Mouse (Mus musculus): ENCODE measurements around the gene Mrpl53. TPM values are rescaled to one million over a fixed set of nuclear protein-coding genes. Genes with fewer than 3 reads are reported as not detected.
A peak's percentile ranks its signal among the peaks of the same experiment; 100 is the strongest.

The Mrpl53 gene
- polyA plus RNA-seq, 2 experiments, result 56.6 to 87.4 TPM

GRCm38 (mm10) chr6:83117165-83117438 is 8.3 kb downstream of the Mrpl53 start:
- DNase-seq (ENCODE audit: low read depth in 3 of 3, low spot score in 3 of 3) (no peak), ATAC-seq (ENCODE audit: insufficient read depth) (no peak)
- no peaks in the 10 kb centered on the region for H3K9me3 ChIP-seq (ENCODE audit: control insufficient read depth, low read length)
- H3K4me2 ChIP-seq (ENCODE audit: low read depth), result peak overlapping the region; percentile 95; the same call in 1 of the 2 replicates
- no peak overlapping the region for H3K27ac ChIP-seq
- H3K4me1 ChIP-seq (replicated peaks; ENCODE audit: control insufficient read depth in 2 of 2, insufficient read depth in 2 of 2, low read length in 1 of 2), result peaks cover 17 to 20% of the 10 kb centered on the region in 2 experiments
- H3K36me3 ChIP-seq (replicated peaks; ENCODE audit: control insufficient read depth, insufficient read depth, low read depth), result peaks cover 4% of the 10 kb centered on the region
- TF ChIP-seq CTCF (IDR thresholded peaks at IDR 0.05; ENCODE audit: low read depth), result no peak
- TF ChIP-seq EP300 (IDR thresholded peaks at IDR 0.05; ENCODE audit: low read depth), result no peak
- H3K27me3 ChIP-seq (ENCODE audit: control insufficient read depth, insufficient read depth, low read length), result no peaks in the 10 kb centered on the region
- H3K9ac ChIP-seq (replicated peaks), result no peak overlapping the region
- H3K4me3 ChIP-seq (ENCODE audit: insufficient read depth in 1 of 2, low read depth in 2 of 2, low read length in 2 of 2), result no peak overlapping the region
- 76% methylated on average over 4 of the region's 4 CpGs for WGBS (ENCODE audit: insufficient replicate concordance)

- 84% methylated on average over 13 of the region's 13 CpGs for WGBS (ENCODE audit: insufficient replicate concordance)
- Histone ChIP-seq H3K36me3 (replicated peaks; ENCODE audit: control insufficient read depth, insufficient read depth, low read depth) (peaks cover 4% of the 10 kb centered on the region), H3K27me3 (ENCODE audit: control insufficient read depth, insufficient read depth, low read length) (no peaks in the 10 kb centered on the region), H3K4me2 (ENCODE audit: low read depth) (no peak overlapping the region), H3K4me3 (ENCODE audit: insufficient read depth in 1 of 2, low read depth in 2 of 2, low read length in 2 of 2) (no peak overlapping the region), H3K4me1 (replicated peaks; ENCODE audit: control insufficient read depth in 2 of 2, insufficient read depth in 2 of 2, low read length in 1 of 2) (peaks cover 18 to 24% of the 10 kb centered on the region in 2 experiments), H3K9ac (replicated peaks) (no peak overlapping the region), H3K9me3 (ENCODE audit: control insufficient read depth, low read length) (no peaks in the 10 kb centered on the region), H3K27ac (no peak overlapping the region)
- TF ChIP-seq CTCF (IDR thresholded peaks at IDR 0.05; ENCODE audit: low read depth) (no peak), EP300 (IDR thresholded peaks at IDR 0.05; ENCODE audit: low read depth) (no peak)
- no peak for DNase-seq (ENCODE audit: low read depth in 3 of 3, low spot score in 3 of 3)
- ATAC-seq (ENCODE audit: insufficient read depth), result no peak
Measured at GRCm38 (mm10) chr6:83117616-83118015, 8.8 kb downstream of the Mrpl53 start.

- no peak overlapping the region for H3K9ac ChIP-seq (replicated peaks)
- no peak overlapping the region for H3K27ac ChIP-seq
- H3K27me3 ChIP-seq (ENCODE audit: control insufficient read depth, insufficient read depth, low read length), result no peaks in the 10 kb centered on the region
- no peak overlapping the region for H3K4me3 ChIP-seq (ENCODE audit: insufficient read depth in 1 of 2, low read depth in 2 of 2, low read length in 2 of 2)
- TF ChIP-seq EP300 (IDR thresholded peaks at IDR 0.05; ENCODE audit: low read depth) (no peak), CTCF (IDR thresholded peaks at IDR 0.05; ENCODE audit: low read depth) (no peak)
- WGBS (ENCODE audit: insufficient replicate concordance), result 79% methylated on average over 11 of the region's 11 CpGs
- H3K4me2 ChIP-seq (ENCODE audit: low read depth), result no peak overlapping the region
- H3K9me3 ChIP-seq (ENCODE audit: control insufficient read depth, low read length), result no peaks in the 10 kb centered on the region
- peaks cover 4% of the 10 kb centered on the region for H3K36me3 ChIP-seq (replicated peaks; ENCODE audit: control insufficient read depth, insufficient read depth, low read depth)
- no peak for ATAC-seq (ENCODE audit: insufficient read depth)
- DNase-seq (ENCODE audit: low read depth in 3 of 3, low spot score in 3 of 3), result no peak
- H3K4me1 ChIP-seq (replicated peaks; ENCODE audit: control insufficient read depth in 2 of 2, insufficient read depth in 2 of 2, low read length in 1 of 2), result peaks cover 22 to 27% of the 10 kb centered on the region in 2 experiments
Measured at GRCm38 (mm10) chr6:83118369-83118768, 9.5 kb downstream of the Mrpl53 start.

- peaks cover 4% of the 10 kb centered on the region for H3K36me3 ChIP-seq (replicated peaks; ENCODE audit: control insufficient read depth, insufficient read depth, low read depth)
- H3K4me1 ChIP-seq (replicated peaks; ENCODE audit: control insufficient read depth in 2 of 2, insufficient read depth in 2 of 2, low read length in 1 of 2), result peaks cover 22 to 32% of the 10 kb centered on the region in 2 experiments
- TF ChIP-seq EP300 (IDR thresholded peaks at IDR 0.05; ENCODE audit: low read depth) (no peak), CTCF (IDR thresholded peaks at IDR 0.05; ENCODE audit: low read depth) (no peak)
- H3K27me3 ChIP-seq (ENCODE audit: control insufficient read depth, insufficient read depth, low read length), result no peaks in the 10 kb centered on the region
- no peak overlapping the region for H3K4me3 ChIP-seq (ENCODE audit: insufficient read depth in 1 of 2, low read depth in 2 of 2, low read length in 2 of 2)
- ATAC-seq (ENCODE audit: insufficient read depth) (no peak), DNase-seq (ENCODE audit: low read depth in 3 of 3, low spot score in 3 of 3) (no peak)
- no peak overlapping the region for H3K9ac ChIP-seq (replicated peaks)
- 63% methylated on average over 14 of the region's 14 CpGs for WGBS (ENCODE audit: insufficient replicate concordance)
- H3K9me3 ChIP-seq (ENCODE audit: control insufficient read depth, low read length), result no peaks in the 10 kb centered on the region
- H3K4me2 ChIP-seq (ENCODE audit: low read depth), result no peak overlapping the region; the same call in 1 of the 2 replicates
- no peak overlapping the region for H3K27ac ChIP-seq
Measured at GRCm38 (mm10) chr6:83118825-83119733, 10.2 kb downstream of the Mrpl53 start.

GRCm38 (mm10) chr6:83119734-83120051 is 10.9 kb downstream of the Mrpl53 start:
- H3K9me3 ChIP-seq (ENCODE audit: control insufficient read depth, low read length), result no peaks in the 10 kb centered on the region
- no peak overlapping the region for H3K4me3 ChIP-seq (ENCODE audit: insufficient read depth in 1 of 2, low read depth in 2 of 2, low read length in 2 of 2)
- DNase-seq (ENCODE audit: low read depth in 3 of 3, low spot score in 3 of 3), result no peak
- peaks cover 22 to 30% of the 10 kb centered on the region in 2 experiments for H3K4me1 ChIP-seq (replicated peaks; ENCODE audit: control insufficient read depth in 2 of 2, insufficient read depth in 2 of 2, low read length in 1 of 2)
- ATAC-seq (ENCODE audit: insufficient read depth), result no peak
- 76% methylated on average over 7 of the region's 7 CpGs for WGBS (ENCODE audit: insufficient replicate concordance)
- H3K4me2 ChIP-seq (ENCODE audit: low read depth), result peak overlapping the region; percentile 96
- H3K36me3 ChIP-seq (replicated peaks; ENCODE audit: control insufficient read depth, insufficient read depth, low read depth), result peaks cover 4% of the 10 kb centered on the region
- TF ChIP-seq CTCF (IDR thresholded peaks at IDR 0.05; ENCODE audit: low read depth) (no peak), EP300 (IDR thresholded peaks at IDR 0.05; ENCODE audit: low read depth) (no peak)
- peak overlapping the region; percentile 6; the same call in 1 of the 2 replicates for H3K9ac ChIP-seq (replicated peaks)
- no peak overlapping the region; the same call in 1 of the 2 replicates for H3K27ac ChIP-seq
- no peaks in the 10 kb centered on the region for H3K27me3 ChIP-seq (ENCODE audit: control insufficient read depth, insufficient read depth, low read length)

All from liver, embryonic 14.5 days (tissue).